Mouse (Mus musculus) MEL (cell line): ENCODE results near the gene Fbxo4. TPM values are rescaled to one million over a fixed set of nuclear protein-coding genes. Genes with fewer than 3 reads are reported as not detected.

Source experiments
- DNase-seq: peaks from one replicate; pipeline ENCODE4 v3.0.0; 2011; ENCODE audit warnings: low read depth, low spot score
- H3K27ac ChIP-seq: 2 replicates; pipeline ENCODE4 v1.5.1; 2012; ENCODE audit warnings: low read depth, mild to moderate bottlenecking, control low read depth, low read length, moderate library complexity; ENCODE audit not compliant: control insufficient read depth
- H3K27me3 ChIP-seq, 2 experiments: fragments of 150-350 bp in 1 of 2; sonication (generic) in 1 of 2; 2 replicates each; pipeline ENCODE4 v1.6.1; 2012; ENCODE audit warnings: low read length in 2 of 2, mild to moderate bottlenecking in 2 of 2, improper control_type of control experiment in 1 of 2, moderate library complexity in 1 of 2; ENCODE audit not compliant: insufficient read depth in 2 of 2, control insufficient read depth in 1 of 2
- H3K36me3 ChIP-seq, 2 experiments: 2 replicates each; pipeline ENCODE4 v1.6.1; 2012 to 2014; ENCODE audit warnings: low read length in 2 of 2, improper control_type of control experiment in 1 of 2, inconsistent platforms in 1 of 2, mild to moderate bottlenecking in 1 of 2; ENCODE audit not compliant: insufficient read depth in 2 of 2, control insufficient read depth in 1 of 2
- H3K4me1 ChIP-seq, 2 experiments: fragments of 150-350 bp in 1 of 2; sonication (generic) in 1 of 2; 2 replicates each; pipeline ENCODE4 v1.6.1; 2012; ENCODE audit warnings: low read length in 2 of 2, improper control_type of control experiment in 1 of 2, mild to moderate bottlenecking in 1 of 2; ENCODE audit not compliant: insufficient read depth in 2 of 2, control insufficient read depth in 1 of 2
- H3K4me3 ChIP-seq, 2 experiments: fragments of 150-350 bp in 1 of 2; sonication (generic) in 1 of 2; 2 replicates each; pipeline ENCODE4 v1.5.1; 2012; ENCODE audit warnings: low read depth in 2 of 2, low read length in 2 of 2, mild to moderate bottlenecking in 2 of 2, moderate library complexity in 2 of 2, control low read depth in 1 of 2, improper control_type of control experiment in 1 of 2; ENCODE audit not compliant: control insufficient read depth in 1 of 2, insufficient read depth in 1 of 2
- H3K79me2 ChIP-seq: 2 replicates; pipeline ENCODE4 v1.6.1; 2012; ENCODE audit warnings: mild to moderate bottlenecking, low read length, moderate library complexity; ENCODE audit not compliant: control insufficient read depth, poor library complexity, insufficient read depth
- H3K9ac ChIP-seq: 2 replicates; pipeline ENCODE4 v1.6.1; 2012; ENCODE audit warnings: low read depth, mild to moderate bottlenecking, control low read depth, low read length, moderate library complexity; ENCODE audit not compliant: control insufficient read depth, poor library complexity, severe bottlenecking
- H3K9me3 ChIP-seq: fragments of 150-350 bp; sonication (generic); replicated peaks from 2 replicates; pipeline ENCODE4 v1.6.1; 2012; ENCODE audit warnings: mild to moderate bottlenecking, low read length, improper control_type of control experiment, moderate library complexity; ENCODE audit not compliant: insufficient read depth
- BHLHE40 ChIP-seq: IDR thresholded peaks from 2 replicates; pipeline ENCODE4 v1.6.1; 2012; ENCODE audit warnings: low read depth, mild to moderate bottlenecking, inconsistent platforms, low read length, improper control_type of control experiment, borderline replicate concordance
- CHD1 ChIP-seq: IDR thresholded peaks from 2 replicates; pipeline ENCODE4 v1.6.1; 2012; ENCODE audit warnings: low read depth, mild to moderate bottlenecking, inconsistent platforms, low read length, improper control_type of control experiment
- CHD2 ChIP-seq: IDR thresholded peaks from 2 replicates; pipeline ENCODE4 v1.6.1; 2011; ENCODE audit warnings: low read length, improper control_type of control experiment
- CTCF ChIP-seq, 3 experiments: IDR thresholded peaks in 2 of 3; conservative IDR thresholded peaks in 1 of 3; 2 replicates each; pipeline ENCODE4 v1.5.1; 2011 to 2012; ENCODE audit warnings: low read length in 3 of 3, low read depth in 2 of 3, mild to moderate bottlenecking in 2 of 3, improper control_type of control experiment in 1 of 3, inconsistent platforms in 1 of 3, mixed read lengths in 1 of 3, moderate library complexity in 1 of 3; ENCODE audit not compliant: control insufficient read depth in 1 of 3, insufficient read depth in 1 of 3, poor library complexity in 1 of 3, severe bottlenecking in 1 of 3
- E2F4 ChIP-seq: IDR thresholded peaks from 2 replicates; pipeline ENCODE4 v1.6.1; 2011; ENCODE audit warnings: low read depth, low read length, improper control_type of control experiment, borderline replicate concordance
- ELF1 ChIP-seq: IDR thresholded peaks from 2 replicates; pipeline ENCODE4 v1.6.1; 2014; ENCODE audit warnings: low read depth, mild to moderate bottlenecking, inconsistent platforms, low read length, improper control_type of control experiment, moderate library complexity
- EP300 ChIP-seq, 2 experiments: IDR thresholded peaks; 2 replicates each; pipeline ENCODE4 v1.6.1; 2011; ENCODE audit warnings: improper control_type of control experiment in 2 of 2, low read length in 2 of 2, low read depth in 1 of 2, mild to moderate bottlenecking in 1 of 2
- ETS1 ChIP-seq: IDR thresholded peaks from 2 replicates; pipeline ENCODE4 v1.6.1; 2012; ENCODE audit warnings: low read depth, mild to moderate bottlenecking, inconsistent platforms, low read length, improper control_type of control experiment, moderate library complexity
- GABPA ChIP-seq: IDR thresholded peaks from 2 replicates; pipeline ENCODE4 v1.6.1; 2012; ENCODE audit warnings: low read depth, mild to moderate bottlenecking, inconsistent platforms, low read length, improper control_type of control experiment, moderate library complexity
- GATA1 ChIP-seq: IDR thresholded peaks from 2 replicates; pipeline ENCODE4 v1.6.1; 2011; ENCODE audit warnings: low read depth, low read length, improper control_type of control experiment
- JUND ChIP-seq: IDR thresholded peaks from 2 replicates; pipeline ENCODE4 v1.6.1; 2011; ENCODE audit warnings: low read depth, mild to moderate bottlenecking, improper control_type of control experiment, low read length
- KAT2A ChIP-seq: conservative IDR thresholded peaks from 2 replicates; pipeline ENCODE4 v1.6.1; 2012; ENCODE audit warnings: low read depth, low read length, improper control_type of control experiment, inconsistent platforms
- MAFK ChIP-seq: IDR thresholded peaks from 2 replicates; pipeline ENCODE4 v1.6.1; 2011; ENCODE audit warnings: low read depth, mild to moderate bottlenecking, low read length, improper control_type of control experiment, borderline replicate concordance
- MAZ ChIP-seq: IDR thresholded peaks from 2 replicates; pipeline ENCODE4 v1.6.1; 2012; ENCODE audit warnings: low read depth, mild to moderate bottlenecking, inconsistent platforms, low read length, improper control_type of control experiment
- MEF2A ChIP-seq: IDR thresholded peaks from 2 replicates; pipeline ENCODE4 v1.6.1; 2014; ENCODE audit warnings: low read depth, mild to moderate bottlenecking, inconsistent platforms, low read length, improper control_type of control experiment; ENCODE audit not compliant: poor library complexity, insufficient replicate concordance, severe bottlenecking; ENCODE audit errors: extremely low read depth
- MXI1 ChIP-seq: IDR thresholded peaks from 2 replicates; pipeline ENCODE4 v1.6.1; 2011; ENCODE audit warnings: mild to moderate bottlenecking, low read depth, low read length, improper control_type of control experiment
- MYB ChIP-seq: IDR thresholded peaks from 2 replicates; pipeline ENCODE4 v1.6.1; 2011; ENCODE audit warnings: mild to moderate bottlenecking, low read depth, low read length, improper control_type of control experiment
- MYC ChIP-seq: IDR thresholded peaks from 2 replicates; pipeline ENCODE4 v1.6.1; 2011; ENCODE audit warnings: low read depth, mild to moderate bottlenecking, low read length, improper control_type of control experiment, moderate library complexity
- NELFE ChIP-seq: IDR thresholded peaks from 2 replicates; pipeline ENCODE4 v1.6.1; 2011; ENCODE audit warnings: low read depth, low read length, improper control_type of control experiment
- NRF1 ChIP-seq: IDR thresholded peaks from 2 replicates; pipeline ENCODE4 v1.6.1; 2014; ENCODE audit warnings: low read depth, mild to moderate bottlenecking, inconsistent platforms, low read length, improper control_type of control experiment, moderate library complexity; ENCODE audit not compliant: poor library complexity, insufficient read depth, severe bottlenecking
- POLR2A ChIP-seq, 2 experiments: IDR thresholded peaks; 2 replicates each; pipeline ENCODE4 v1.6.1; 2011 to 2012; ENCODE audit warnings: low read length in 2 of 2, mild to moderate bottlenecking in 2 of 2, control low read depth in 1 of 2, improper control_type of control experiment in 1 of 2, low read depth in 1 of 2, moderate library complexity in 1 of 2; ENCODE audit not compliant: control insufficient read depth in 1 of 2, insufficient read depth in 1 of 2, poor library complexity in 1 of 2
- POLR2AphosphoS2 ChIP-seq: IDR thresholded peaks from 2 replicates; pipeline ENCODE4 v1.6.1; 2011; ENCODE audit warnings: low read length, improper control_type of control experiment
- POLR2AphosphoS5 ChIP-seq: IDR thresholded peaks from 2 replicates; pipeline ENCODE4 v1.6.1; 2012; ENCODE audit warnings: low read depth, borderline replicate concordance, mild to moderate bottlenecking, inconsistent platforms, low read length, moderate library complexity, mixed read lengths
- RAD21 ChIP-seq: IDR thresholded peaks from 2 replicates; pipeline ENCODE4 v1.6.1; 2011; ENCODE audit warnings: mild to moderate bottlenecking, low read depth, low read length, improper control_type of control experiment
- RCOR1 ChIP-seq: IDR thresholded peaks from 2 replicates; pipeline ENCODE4 v1.6.1; 2012; ENCODE audit warnings: low read depth, mild to moderate bottlenecking, inconsistent platforms, low read length, improper control_type of control experiment
- SIN3A ChIP-seq: IDR thresholded peaks from 2 replicates; pipeline ENCODE4 v1.6.1; 2012; ENCODE audit warnings: low read length, improper control_type of control experiment, inconsistent platforms
- SMC3 ChIP-seq: IDR thresholded peaks from 2 replicates; pipeline ENCODE4 v1.6.1; 2011; ENCODE audit warnings: low read depth, low read length, improper control_type of control experiment
- TAL1 ChIP-seq: IDR thresholded peaks from 2 replicates; pipeline ENCODE4 v1.6.1; 2012; ENCODE audit warnings: mild to moderate bottlenecking, inconsistent platforms, low read length, moderate library complexity, mixed read lengths
- TBP ChIP-seq: IDR thresholded peaks from 2 replicates; pipeline ENCODE4 v1.8.0; 2011; ENCODE audit warnings: low read depth, low read length, improper control_type of control experiment
- TCF12 ChIP-seq: IDR thresholded peaks from 2 replicates; pipeline ENCODE4 v1.6.1; 2014; ENCODE audit warnings: low read depth, mild to moderate bottlenecking, inconsistent platforms, low read length, improper control_type of control experiment, moderate library complexity
- UBTF ChIP-seq: IDR thresholded peaks from 2 replicates; pipeline ENCODE4 v1.6.1; 2012; ENCODE audit warnings: low read depth, mild to moderate bottlenecking, inconsistent platforms, low read length, improper control_type of control experiment, moderate library complexity, borderline replicate concordance; ENCODE audit not compliant: insufficient read depth
- USF1 ChIP-seq: IDR thresholded peaks from 2 replicates; pipeline ENCODE4 v1.6.1; 2014; ENCODE audit warnings: low read depth, mild to moderate bottlenecking, inconsistent platforms, low read length, improper control_type of control experiment, moderate library complexity
- USF2 ChIP-seq, 2 experiments: IDR thresholded peaks; 2 replicates each; pipeline ENCODE4 v1.6.1; 2011 to 2012; ENCODE audit warnings: improper control_type of control experiment in 2 of 2, low read length in 2 of 2, borderline replicate concordance in 1 of 2, inconsistent platforms in 1 of 2, low read depth in 1 of 2, mild to moderate bottlenecking in 1 of 2; ENCODE audit not compliant: insufficient read depth in 1 of 2
- ZKSCAN1 ChIP-seq: IDR thresholded peaks from 2 replicates; pipeline ENCODE4 v1.6.1; 2012; ENCODE audit warnings: low read depth, mild to moderate bottlenecking, inconsistent platforms, low read length, improper control_type of control experiment, moderate library complexity
- ZMIZ1 ChIP-seq: IDR thresholded peaks from 2 replicates; pipeline ENCODE4 v1.6.1; 2012; ENCODE audit warnings: low read depth, mild to moderate bottlenecking, inconsistent platforms, low read length, improper control_type of control experiment, moderate library complexity
- ZNF384 ChIP-seq: IDR thresholded peaks from 2 replicates; pipeline ENCODE4 v1.6.1; 2012; ENCODE audit warnings: low read depth, mild to moderate bottlenecking, inconsistent platforms, low read length, improper control_type of control experiment
- polyA plus RNA-seq, 2 experiments: library from polyadenylated mRNA; stranded (reverse) in 1 of 2; unstranded in 1 of 2; fragments of >175 nt in 1 of 2; fragments of >200 nt in 1 of 2; gene quantifications; 2 replicates each; pipeline versions ENCODE4 v1.2.1 to v1.2.4; 2012; ENCODE audit warnings: low replicate concordance in 2 of 2, low read depth in 1 of 2; ENCODE audit not compliant: insufficient read length in 2 of 2, insufficient read depth in 1 of 2, missing spikeins in 1 of 2
- total RNA-seq: library from RNA; depleted of rRNA; stranded (reverse); fragments of 300-350 nt; gene quantifications from 2 replicates; pipeline ENCODE4 v1.2.3, GENCODE M21; 2012

The Fbxo4 gene
- total and polyA plus RNA-seq, 3 experiments = 7.4 to 8.0 TPM; not detected in 1

DNA sequence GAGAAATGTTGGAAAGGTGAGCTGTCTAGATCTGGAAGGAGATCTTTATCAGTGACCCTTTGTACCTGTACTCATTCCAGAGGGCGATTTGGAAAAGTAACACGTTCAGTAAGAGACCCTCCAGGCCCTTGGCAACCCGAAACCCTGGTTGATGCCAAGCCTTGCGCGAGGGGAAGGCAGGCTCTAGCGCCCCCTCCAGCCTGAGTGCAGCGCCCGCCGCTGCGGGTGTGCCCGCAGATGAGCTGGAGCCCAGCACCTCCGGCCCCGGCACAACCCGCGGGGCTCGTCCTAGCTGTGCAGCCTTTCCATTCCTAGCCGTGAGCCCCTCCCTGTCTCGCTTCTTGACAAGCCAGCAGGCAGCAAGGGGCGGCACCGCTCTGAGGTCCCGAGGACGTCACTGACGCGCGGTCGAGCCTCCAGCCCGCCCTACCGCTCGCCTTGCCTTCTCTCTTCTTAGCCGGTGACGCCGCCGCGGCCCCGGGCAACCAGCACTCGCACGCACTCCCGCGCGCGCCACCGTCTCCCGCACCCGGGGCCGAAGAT, 46.9 kb upstream of the Fbxo4 start, which contains the start of gene Oxct1:
TSS of gene Oxct1 (plus strand) at position 153 of the 543 bp plus-strand sequence.
- H3K4me1 ChIP-seq = peaks cover 0 to 13% of the 10 kb centered on the region in 2 experiments; a peak in 2 of 4 replicates
- H3K36me3 ChIP-seq = peaks cover 0 to 4% of the 10 kb centered on the region in 2 experiments; a peak in 1 of 4 replicates
- peak within 1 kb of the TSS; percentile 94 for H3K27ac ChIP-seq
- H3K4me3 ChIP-seq = peak within 1 kb of the TSS; percentile 58 to 85
- H3K27me3 ChIP-seq = no peaks in the 10 kb centered on the region
- peaks cover 24% of the 10 kb centered on the region for H3K79me2 ChIP-seq
- H3K9ac ChIP-seq = peak within 1 kb of the TSS; percentile 97
- no peaks in the 10 kb centered on the region for H3K9me3 ChIP-seq
- DNase-seq = peak; percentile 94
- TF ChIP-seq USF1 = no peak
- peak; percentile 71 for TF ChIP-seq TBP
- TF ChIP-seq MYC = no peak
- no peak for TF ChIP-seq ELF1
- TF ChIP-seq SMC3 = peak; percentile 24
- no peak for TF ChIP-seq BHLHE40
- no peak for TF ChIP-seq MEF2A
- TF ChIP-seq NRF1 = no peak
- TF ChIP-seq MXI1 = no peak; the same call in 1 of the 2 replicates
- TF ChIP-seq ZNF384 = no peak
- TF ChIP-seq EP300 (IDR thresholded peaks at IDR 0.05; ENCODE audit: low read depth in 1 of 2, low read length in 2 of 2) = 0 out of 4 replicates have a peak, but pooled peaks of 1 of the 2 experiments have one; percentile 13
- no peak for TF ChIP-seq POLR2AphosphoS5
- peak; percentile 47 to 67 (median 55) for TF ChIP-seq CTCF (IDR thresholded peaks at IDR 0.05 in 2 of 3, conservative IDR thresholded peaks at IDR 0.05 in 1 of 3; ENCODE audit: control insufficient read depth in 1 of 3, insufficient read depth in 1 of 3, low read depth in 2 of 3, low read length in 3 of 3, poor library complexity in 1 of 3, severe bottlenecking in 1 of 3)
- no peak for TF ChIP-seq JUND
- no peak for TF ChIP-seq CHD2
- 0 out of 2 replicates have a peak, but pooled peaks have one; percentile 13 for TF ChIP-seq ZMIZ1
- peak; percentile 61; the same call in 1 of the 2 replicates for TF ChIP-seq ETS1
- peak; percentile 51; the same call in 1 of the 2 replicates for TF ChIP-seq SIN3A
- no peak for TF ChIP-seq USF2 (IDR thresholded peaks at IDR 0.05; ENCODE audit: borderline replicate concordance in 1 of 2, insufficient read depth in 1 of 2, low read depth in 1 of 2, low read length in 2 of 2)
- 0 out of 2 replicates have a peak, but pooled peaks have one; percentile 13 for TF ChIP-seq UBTF
- TF ChIP-seq MAZ = peak; percentile 68; the same call in 1 of the 2 replicates
- no peak for TF ChIP-seq POLR2AphosphoS2
- no peak for TF ChIP-seq MYB
- TF ChIP-seq RCOR1 = no peak
- TF ChIP-seq TAL1 = no peak
- TF ChIP-seq ZKSCAN1 = no peak
- TF ChIP-seq GABPA = no peak
- TF ChIP-seq E2F4 = no peak
- TF ChIP-seq TCF12 = 0 out of 2 replicates have a peak, but pooled peaks have one; percentile 27
- TF ChIP-seq NELFE = peak; percentile 57
- TF ChIP-seq POLR2A (IDR thresholded peaks at IDR 0.05; ENCODE audit: control insufficient read depth in 1 of 2, insufficient read depth in 1 of 2, low read depth in 1 of 2, low read length in 2 of 2, poor library complexity in 1 of 2) = peak in 1 of 2 experiments; percentile 45; a peak in 3 of 4 replicates
- peak; percentile 7 for TF ChIP-seq RAD21
- TF ChIP-seq CHD1 = no peak
- TF ChIP-seq MAFK = no peak
- TF ChIP-seq GATA1 = no peak
- no peak; the same call in 1 of the 2 replicates for TF ChIP-seq KAT2A
